Mouse (Mus musculus) left cerebral cortex, adult 11 months (tissue): ENCODE measurements at regions not wholly inside any gene's neighbourhood (a gene's known extent, or its start where the extent isn't known, plus 50 kb on each side); places are given as distances from the start of the nearest gene placed in this dataset.
A peak's percentile ranks its signal among the peaks of the same experiment; 100 is the strongest.
"Not testable (repeated sequence)": the region's sequence is repeated elsewhere in the genome, so short reads cannot be mapped to it uniquely, and the experiment has no call there.

Experiments
- DNase-seq: peaks from one replicate; pipeline ENCODE4 v3.0.0; 2022; ENCODE audit warnings: low spot score

DNA sequence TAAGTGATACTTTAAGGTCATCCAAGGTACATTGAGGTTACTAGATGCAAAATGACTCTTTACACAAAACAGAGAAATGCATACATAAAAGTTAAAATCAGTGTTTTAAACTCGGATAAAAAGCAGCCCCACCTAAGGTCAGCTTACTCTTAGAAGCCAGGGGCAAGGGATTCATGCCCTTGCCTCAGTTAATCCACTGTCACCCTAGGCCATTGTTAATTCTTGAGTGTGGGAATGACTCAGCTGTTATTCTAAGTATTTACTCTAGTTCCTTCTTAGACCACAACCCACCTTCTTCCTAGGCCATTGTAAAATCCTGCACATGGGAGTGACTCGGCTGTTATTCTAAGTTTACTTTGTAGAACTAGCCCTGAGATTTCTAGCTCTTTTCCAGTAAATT lies 64.1 kb upstream of the Ces1h start:
- DNase-seq = not testable (repeated sequence)

GRCm38 (mm10) chr8:93441936-93442335 lies 62.4 kb upstream of the Ces1h start:
- no peak for DNase-seq

GRCm38 (mm10) chr8:93436586-93436985 lies 57.1 kb upstream of the Ces1h start:
- DNase-seq = not testable (repeated sequence)

GRCm38 (mm10) chr8:93430637-93431036 lies 51.1 kb upstream of the Ces1h start:
- peak; percentile 65 for DNase-seq
